Mouse (Mus musculus) forebrain, embryonic 12.5 days (tissue): ENCODE measurements at regions not wholly inside any gene's neighbourhood (a gene's known extent, or its start where the extent isn't known, plus 50 kb on each side); places are given as distances from the start of the nearest gene placed in this dataset.

Source experiments
- ATAC-seq: fragments of 200-750 bp; cut with Nextera tagmentation; 2 replicates; pipeline ENCODE4 v1.8.0; 2017; ENCODE audit warnings: moderate TSS enrichment; ENCODE audit not compliant: low FRiP score
- H3K27ac ChIP-seq: fragments of 300-500 bp; sonication (generic); 2 replicates; pipeline ENCODE4 v1.5.1; 2016; ENCODE audit warnings: mild to moderate bottlenecking
- H3K27me3 ChIP-seq: fragments of 300-500 bp; sonication (generic); 2 replicates; pipeline ENCODE4 v1.6.1; 2016; ENCODE audit warnings: mild to moderate bottlenecking
- H3K36me3 ChIP-seq: fragments of 300-500 bp; sonication (generic); replicated peaks from 2 replicates; pipeline ENCODE4 v1.6.1; 2016; ENCODE audit warnings: mild to moderate bottlenecking
- H3K4me1 ChIP-seq: fragments of 300-500 bp; sonication (generic); 2 replicates; pipeline ENCODE4 v1.6.1; 2016
- H3K4me2 ChIP-seq: fragments of 300-500 bp; sonication (generic); 2 replicates; pipeline ENCODE4 v1.6.1; 2016; ENCODE audit warnings: mild to moderate bottlenecking, moderate library complexity
- H3K4me3 ChIP-seq: fragments of 300-500 bp; sonication (generic); replicated peaks from 2 replicates; pipeline ENCODE4 v1.5.1; 2016; ENCODE audit warnings: mild to moderate bottlenecking
- H3K9ac ChIP-seq: fragments of 300-500 bp; sonication (generic); 2 replicates; pipeline ENCODE4 v1.6.1; 2016; ENCODE audit warnings: mild to moderate bottlenecking
- H3K9me3 ChIP-seq: fragments of 300-500 bp; sonication (generic); 2 replicates; pipeline ENCODE4 v1.6.1; 2016
- WGBS: fragments of 180-500 bp; shearing (Covaris S2); methylation state at CpG from one replicate; pipeline ENCODE4 v1.1.7; 2016; 5-methylcytosine and 5-hydroxymethylcytosine counted together

GRCm38 (mm10) chr3:47348451-47348850, 900.4 kb upstream of the Pabpc4l start:
- Histone ChIP-seq H3K4me1 (no peaks in the 10 kb centered on the region), H3K27ac (no peak overlapping the region), H3K4me2 (no peak overlapping the region), H3K27me3 (no peaks in the 10 kb centered on the region), H3K9me3 (no peaks in the 10 kb centered on the region), H3K9ac (no peak overlapping the region), H3K36me3 (no peaks in the 10 kb centered on the region), H3K4me3 (no peak overlapping the region)
- ATAC-seq: no peak

GRCm38 (mm10) chr3:47316356-47317028, 868.5 kb upstream of the Pabpc4l start:
- Histone ChIP-seq H3K4me1 (no peaks in the 10 kb centered on the region), H3K27ac (no peak overlapping the region), H3K9me3 (no peaks in the 10 kb centered on the region), H3K4me3 (no peak overlapping the region), H3K27me3 (no peaks in the 10 kb centered on the region), H3K9ac (no peak overlapping the region), H3K4me2 (no peak overlapping the region), H3K36me3 (no peaks in the 10 kb centered on the region)
- ATAC-seq: no peak
- WGBS: 69% methylated on average over 2 of the region's 2 CpGs

GRCm38 (mm10) chr3:47281783-47282182, 833.8 kb upstream of the Pabpc4l start:
- 4% methylated on average over 1 of the region's 1 CpGs for WGBS
- H3K27ac ChIP-seq: no peak overlapping the region
- 0 out of 2 replicates have a peak, but pooled peaks have one; percentile 20 for ATAC-seq
- no peaks in the 10 kb centered on the region for H3K36me3 ChIP-seq
- no peak overlapping the region for H3K4me2 ChIP-seq
- peaks cover 4% of the 10 kb centered on the region; the same call in 1 of the 2 replicates for H3K4me1 ChIP-seq
- no peaks in the 10 kb centered on the region for H3K27me3 ChIP-seq
- H3K9ac ChIP-seq: no peak overlapping the region
- no peaks in the 10 kb centered on the region for H3K9me3 ChIP-seq
- H3K4me3 ChIP-seq: no peak overlapping the region

- no peak overlapping the region for H3K4me2 ChIP-seq
- H3K27me3 ChIP-seq: no peaks in the 10 kb centered on the region
- H3K9ac ChIP-seq: no peak overlapping the region
- 49% methylated on average over 5 of the region's 5 CpGs for WGBS
- peak; percentile 39; the same call in 1 of the 2 replicates for ATAC-seq
- H3K9me3 ChIP-seq: no peaks in the 10 kb centered on the region
- no peaks in the 10 kb centered on the region for H3K36me3 ChIP-seq
- peaks cover 4% of the 10 kb centered on the region; the same call in 1 of the 2 replicates for H3K4me1 ChIP-seq
- H3K4me3 ChIP-seq: no peak overlapping the region
- H3K27ac ChIP-seq: no peak overlapping the region
These were observed 832.3 kb upstream of the Pabpc4l start for GRCm38 (mm10) chr3:47280270-47280669.

DNA sequence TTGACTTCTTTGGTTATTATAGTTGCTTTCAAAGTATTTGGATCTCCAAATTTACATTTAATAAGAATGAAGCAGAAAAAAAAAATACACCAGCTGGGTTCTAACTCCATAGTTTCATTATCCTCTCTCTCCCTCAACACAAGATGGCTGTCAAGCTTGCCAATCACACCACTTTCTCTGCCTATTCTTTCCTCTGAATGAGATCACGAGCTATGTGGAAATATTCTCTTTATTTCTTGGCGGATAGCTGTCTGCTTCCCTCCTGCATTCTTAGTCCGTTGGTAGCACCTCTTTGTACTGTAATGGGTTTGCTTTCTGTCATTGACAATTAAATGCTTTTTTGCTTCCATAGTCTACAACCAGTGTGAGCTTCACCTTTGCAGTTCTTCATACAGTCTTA, 793.0 kb upstream of the Pabpc4l start:
- H3K4me1 ChIP-seq: no peaks in the 10 kb centered on the region
- no peak overlapping the region for H3K4me2 ChIP-seq
- no peaks in the 10 kb centered on the region for H3K27me3 ChIP-seq
- ATAC-seq: no peak
- no peak overlapping the region for H3K4me3 ChIP-seq
- H3K36me3 ChIP-seq: no peaks in the 10 kb centered on the region
- no peaks in the 10 kb centered on the region for H3K9me3 ChIP-seq
- H3K27ac ChIP-seq: no peak overlapping the region
- WGBS: 39% methylated on average over 3 of the region's 3 CpGs
- H3K9ac ChIP-seq: no peak overlapping the region

DNA sequence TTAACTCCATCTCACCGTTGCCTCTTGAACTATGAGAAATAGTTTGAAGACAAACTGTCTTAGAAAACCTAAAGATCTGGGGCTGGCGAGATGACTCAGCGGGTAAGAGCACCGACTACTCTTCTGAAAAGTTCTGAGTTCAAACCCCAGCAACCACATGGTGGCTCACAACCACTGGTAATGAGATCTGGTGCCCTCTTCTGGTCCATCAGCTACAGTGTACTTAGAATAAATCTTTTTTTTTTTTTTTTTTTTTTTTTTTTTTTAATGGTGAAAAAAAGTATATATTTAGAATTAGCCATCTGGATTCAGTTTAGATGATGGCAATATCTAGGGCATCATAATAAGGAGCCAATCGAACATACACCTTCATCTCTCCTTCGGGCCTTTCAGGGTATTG, 782.2 kb upstream of the Pabpc4l start:
- Histone ChIP-seq H3K27me3 (no peaks in the 10 kb centered on the region), H3K4me2 (no peak overlapping the region), H3K4me1 (no peaks in the 10 kb centered on the region), H3K27ac (no peak overlapping the region), H3K9me3 (no peaks in the 10 kb centered on the region), H3K4me3 (no peak overlapping the region), H3K36me3 (no peaks in the 10 kb centered on the region), H3K9ac (no peak overlapping the region)
- ATAC-seq: no peak
- 90% methylated on average over 6 of the region's 6 CpGs for WGBS

- no peak overlapping the region for H3K27ac ChIP-seq
- H3K36me3 ChIP-seq: no peaks in the 10 kb centered on the region
- no peaks in the 10 kb centered on the region for H3K4me1 ChIP-seq
- H3K27me3 ChIP-seq: no peaks in the 10 kb centered on the region
- peak; percentile 65; the same call in 1 of the 2 replicates for ATAC-seq
- 19% methylated on average over 1 of the region's 1 CpGs for WGBS
- H3K4me2 ChIP-seq: no peak overlapping the region
- no peaks in the 10 kb centered on the region for H3K9me3 ChIP-seq
- no peak overlapping the region for H3K9ac ChIP-seq
- H3K4me3 ChIP-seq: no peak overlapping the region
These were observed 770.6 kb upstream of the Pabpc4l start for GRCm38 (mm10) chr3:47218587-47218986.

DNA sequence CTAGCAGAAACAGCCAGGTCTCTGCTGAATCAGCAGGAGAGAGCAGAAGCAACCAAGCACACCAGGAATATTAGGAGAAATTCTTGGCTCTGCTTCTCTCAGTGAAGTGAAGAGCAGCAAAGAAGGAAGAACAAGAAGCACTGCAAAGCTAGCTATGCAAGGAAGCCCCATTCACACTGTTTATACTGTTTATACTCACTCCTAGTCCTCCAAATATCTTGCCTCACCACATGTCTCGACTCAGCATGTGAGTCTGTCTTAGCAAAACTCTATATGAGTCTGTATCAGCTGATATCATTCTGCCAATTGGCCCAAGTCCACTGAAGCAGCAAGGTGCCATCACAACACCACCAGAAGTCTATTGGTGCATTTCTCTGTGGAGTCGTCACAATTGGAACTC, 765.1 kb upstream of the Pabpc4l start:
- Histone ChIP-seq H3K4me3 (no peak overlapping the region), H3K4me1 (no peaks in the 10 kb centered on the region), H3K4me2 (no peak overlapping the region), H3K27me3 (no peaks in the 10 kb centered on the region), H3K27ac (no peak overlapping the region), H3K9ac (no peak overlapping the region), H3K9me3 (no peaks in the 10 kb centered on the region), H3K36me3 (no peaks in the 10 kb centered on the region)
- no peak for ATAC-seq
- WGBS: 92% methylated on average over 2 of the region's 2 CpGs

GRCm38 (mm10) chr3:47197584-47197983, 749.6 kb upstream of the Pabpc4l start:
- Histone ChIP-seq H3K27me3 (no peaks in the 10 kb centered on the region), H3K9ac (no peak overlapping the region), H3K27ac (no peak overlapping the region), H3K4me2 (no peak overlapping the region), H3K4me3 (no peak overlapping the region), H3K4me1 (no peaks in the 10 kb centered on the region), H3K36me3 (no peaks in the 10 kb centered on the region), H3K9me3 (no peaks in the 10 kb centered on the region)
- no peak for ATAC-seq

GRCm38 (mm10) chr3:47184226-47184625, 736.2 kb upstream of the Pabpc4l start:
- Histone ChIP-seq H3K36me3 (no peaks in the 10 kb centered on the region), H3K9me3 (no peaks in the 10 kb centered on the region), H3K27ac (no peak overlapping the region), H3K4me2 (no peak overlapping the region), H3K4me1 (no peaks in the 10 kb centered on the region), H3K9ac (no peak overlapping the region), H3K4me3 (no peak overlapping the region), H3K27me3 (no peaks in the 10 kb centered on the region)
- ATAC-seq: no peak
- 57% methylated on average over 3 of the region's 3 CpGs for WGBS

- H3K9ac ChIP-seq: no peak overlapping the region
- ATAC-seq: no peak
- no peaks in the 10 kb centered on the region for H3K4me1 ChIP-seq
- H3K36me3 ChIP-seq: no peaks in the 10 kb centered on the region
- 97% methylated on average over 2 of the region's 2 CpGs for WGBS
- H3K4me2 ChIP-seq: no peak overlapping the region
- no peaks in the 10 kb centered on the region for H3K9me3 ChIP-seq
- H3K4me3 ChIP-seq: no peak overlapping the region
- H3K27ac ChIP-seq: no peak overlapping the region
- H3K27me3 ChIP-seq: no peaks in the 10 kb centered on the region
These were observed 734.7 kb upstream of the Pabpc4l start for GRCm38 (mm10) chr3:47182762-47183161.

DNA sequence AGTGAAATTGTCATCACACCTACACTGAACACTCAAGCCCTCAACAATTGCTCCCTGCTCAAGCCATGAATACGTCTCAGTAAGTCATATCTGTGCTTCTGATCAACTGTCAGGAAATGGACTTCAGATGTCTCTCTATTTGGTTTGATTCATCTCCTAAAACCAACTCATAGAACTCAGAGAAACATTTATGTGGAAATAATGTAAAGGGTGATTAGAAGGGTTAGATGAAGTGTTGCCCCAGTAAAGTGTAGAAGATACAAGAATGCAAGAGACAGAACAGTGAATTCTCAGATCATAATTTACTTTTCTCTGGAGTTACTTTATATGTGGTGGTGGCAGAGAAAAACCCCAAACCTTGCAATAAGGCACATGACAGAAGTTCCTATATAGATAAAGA, 732.4 kb upstream of the Pabpc4l start:
- Histone ChIP-seq H3K9ac (no peak overlapping the region), H3K36me3 (no peaks in the 10 kb centered on the region), H3K4me1 (no peaks in the 10 kb centered on the region), H3K9me3 (no peaks in the 10 kb centered on the region), H3K27ac (no peak overlapping the region), H3K4me3 (no peak overlapping the region), H3K4me2 (no peak overlapping the region), H3K27me3 (no peaks in the 10 kb centered on the region)
- 78% methylated on average over 1 of the region's 1 CpGs for WGBS
- no peak for ATAC-seq
